Mouse (Mus musculus): ENCODE results near the gene Zfp286. TPM values are rescaled to one million over a fixed set of nuclear protein-coding genes. Genes with fewer than 3 reads are reported as not detected.

Gene Zfp286
- polyA plus RNA-seq, 1 experiment, result 3.6 TPM

DNA sequence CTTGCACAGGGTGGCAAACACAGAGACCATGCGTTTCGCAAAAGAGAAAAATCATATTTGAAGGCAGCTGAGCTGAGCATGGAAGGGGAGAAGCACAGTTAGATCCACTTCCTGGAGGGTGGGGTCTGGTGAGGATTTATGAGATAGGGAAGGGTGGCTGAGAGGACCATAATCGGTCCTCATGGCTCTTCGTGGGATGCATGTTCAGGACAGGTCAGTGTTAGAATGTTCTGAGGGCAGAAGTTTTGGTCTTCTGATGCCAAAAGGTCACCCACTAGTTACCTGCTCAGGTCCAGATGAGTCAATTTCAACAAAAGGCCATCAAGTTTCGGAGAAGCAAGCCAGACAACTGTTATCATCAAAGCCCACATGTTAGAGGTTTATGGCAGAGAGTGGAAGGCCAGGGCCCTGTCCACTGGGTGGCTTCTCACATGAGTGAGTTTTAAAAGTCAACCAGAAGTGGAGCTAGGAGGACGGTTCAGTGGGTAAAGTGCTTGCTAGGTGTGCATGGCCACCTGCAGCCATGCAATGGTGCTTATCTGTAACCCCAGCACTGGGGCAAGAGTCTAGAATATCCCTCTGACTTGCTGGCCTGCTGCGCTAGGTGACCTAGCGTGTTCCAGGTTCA is 29.9 kb upstream of the Zfp286 start:
- no peak for TF ChIP-seq EP300 (IDR thresholded peaks at IDR 0.05; ENCODE audit: insufficient read depth, low read depth, low read length)
- no peak for TF ChIP-seq POLR2A (IDR thresholded peaks at IDR 0.05; ENCODE audit: insufficient read depth, low read length)
- no peak overlapping the region for H3K4me3 ChIP-seq (ENCODE audit: low read depth, low read length)
- H3K27ac ChIP-seq (ENCODE audit: insufficient read depth, low read length), result no peak overlapping the region
- H3K4me1 ChIP-seq (ENCODE audit: control insufficient read depth, insufficient read depth, low read length), result no peaks in the 10 kb centered on the region
- no peaks in the 10 kb centered on the region for H3K36me3 ChIP-seq (ENCODE audit: control insufficient read depth, insufficient read depth, low read length, poor library complexity, severe bottlenecking)
- no peak overlapping the region for H3K9ac ChIP-seq (ENCODE audit: low read depth, poor library complexity, severe bottlenecking)
- no peaks in the 10 kb centered on the region for H3K27me3 ChIP-seq (ENCODE audit: control insufficient read depth, insufficient read depth, low read length, poor library complexity, severe bottlenecking)
- no peaks in the 10 kb centered on the region for H3K9me3 ChIP-seq (replicated peaks; ENCODE audit: control insufficient read depth, insufficient read depth, low read length, poor library complexity, severe bottlenecking)

DNA sequence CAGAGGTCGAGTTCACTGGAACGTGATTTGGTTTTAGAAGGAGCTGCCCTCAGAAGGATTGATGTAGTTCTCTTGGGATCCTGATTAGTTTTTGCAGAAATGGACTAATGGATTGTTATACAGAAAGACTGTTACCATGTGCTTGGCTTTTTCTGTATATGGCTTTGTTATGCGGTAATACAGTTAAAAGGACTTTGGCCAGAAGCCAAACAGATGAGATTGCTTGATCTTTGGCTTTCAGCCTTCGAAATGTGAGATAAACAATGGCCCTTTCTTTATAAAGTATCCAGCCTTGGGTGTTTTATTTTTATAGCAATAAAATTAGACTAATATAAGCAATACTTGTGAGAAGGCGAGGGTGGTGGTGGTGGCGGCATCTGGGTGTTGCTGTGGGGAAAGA is 27.3 kb upstream of the Zfp286 start:
- Histone ChIP-seq H3K27ac (ENCODE audit: insufficient read depth, low read length) (no peak overlapping the region), H3K4me1 (ENCODE audit: control insufficient read depth, insufficient read depth, low read length) (no peaks in the 10 kb centered on the region), H3K4me3 (ENCODE audit: low read depth, low read length) (no peak overlapping the region), H3K9ac (ENCODE audit: low read depth, poor library complexity, severe bottlenecking) (no peak overlapping the region), H3K9me3 (replicated peaks; ENCODE audit: control insufficient read depth, insufficient read depth, low read length, poor library complexity, severe bottlenecking) (no peaks in the 10 kb centered on the region), H3K27me3 (ENCODE audit: control insufficient read depth, insufficient read depth, low read length, poor library complexity, severe bottlenecking) (no peaks in the 10 kb centered on the region; the same call in 1 of the 2 replicates), H3K36me3 (ENCODE audit: control insufficient read depth, insufficient read depth, low read length, poor library complexity, severe bottlenecking) (no peaks in the 10 kb centered on the region)
- TF ChIP-seq CTCF (IDR thresholded peaks at IDR 0.05; ENCODE audit: low read depth, low read length) (no peak), EP300 (IDR thresholded peaks at IDR 0.05; ENCODE audit: insufficient read depth, low read depth, low read length) (no peak), POLR2A (IDR thresholded peaks at IDR 0.05; ENCODE audit: insufficient read depth, low read length) (no peak)

DNA sequence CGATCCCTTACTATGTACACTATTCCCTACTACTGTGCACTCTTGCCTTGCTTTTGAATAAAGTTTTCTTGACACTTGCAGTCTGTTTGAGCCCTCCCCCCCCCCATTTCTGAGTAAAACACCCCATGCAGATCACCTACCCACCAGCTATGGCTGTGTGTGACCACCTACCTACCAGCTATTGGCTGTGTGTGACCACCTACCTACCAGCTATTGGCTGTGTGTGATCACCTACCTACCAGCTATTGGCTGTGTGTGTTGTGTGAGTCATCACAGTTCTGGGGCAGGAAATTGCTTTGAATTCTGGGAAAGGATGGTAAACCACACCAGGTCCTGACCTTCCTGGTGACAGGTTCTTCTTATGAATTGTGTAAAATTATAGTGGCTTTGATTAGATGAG is 26.2 kb upstream of the Zfp286 start:
- H3K4me1 ChIP-seq (ENCODE audit: control insufficient read depth, insufficient read depth, low read length), result no peaks in the 10 kb centered on the region
- no peaks in the 10 kb centered on the region for H3K36me3 ChIP-seq (ENCODE audit: control insufficient read depth, insufficient read depth, low read length, poor library complexity, severe bottlenecking)
- TF ChIP-seq EP300 (IDR thresholded peaks at IDR 0.05; ENCODE audit: insufficient read depth, low read depth, low read length) (no peak), CTCF (IDR thresholded peaks at IDR 0.05; ENCODE audit: low read depth, low read length) (no peak), POLR2A (IDR thresholded peaks at IDR 0.05; ENCODE audit: insufficient read depth, low read length) (no peak)
- no peak overlapping the region for H3K9ac ChIP-seq (ENCODE audit: low read depth, poor library complexity, severe bottlenecking)
- H3K4me3 ChIP-seq (ENCODE audit: low read depth, low read length), result no peak overlapping the region
- no peaks in the 10 kb centered on the region; the same call in 1 of the 2 replicates for H3K27me3 ChIP-seq (ENCODE audit: control insufficient read depth, insufficient read depth, low read length, poor library complexity, severe bottlenecking)
- no peaks in the 10 kb centered on the region for H3K9me3 ChIP-seq (replicated peaks; ENCODE audit: control insufficient read depth, insufficient read depth, low read length, poor library complexity, severe bottlenecking)
- no peak overlapping the region for H3K27ac ChIP-seq (ENCODE audit: insufficient read depth, low read length)

DNA sequence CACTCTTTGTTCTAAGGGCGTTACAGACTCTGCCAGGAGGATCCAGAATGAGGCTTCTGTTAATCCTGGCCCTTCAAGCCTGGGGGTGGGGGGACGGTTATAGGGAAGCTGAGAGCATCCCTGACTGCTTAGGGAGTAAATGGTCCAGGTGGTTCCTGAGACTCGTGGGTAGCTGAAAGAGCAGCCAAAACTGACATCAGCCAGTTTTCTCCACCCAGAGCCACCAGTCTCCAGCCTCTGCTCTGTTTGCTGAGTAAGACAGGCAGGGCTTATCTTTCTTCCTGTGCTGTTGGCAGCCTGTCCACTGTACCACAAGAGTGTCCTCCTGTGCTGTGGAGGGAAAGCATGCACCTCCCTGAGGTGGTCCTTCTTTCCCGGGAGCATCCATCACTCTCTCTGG is 25.4 kb upstream of the Zfp286 start:
- H3K4me3 ChIP-seq (ENCODE audit: low read depth, low read length), result no peak overlapping the region
- H3K27ac ChIP-seq (ENCODE audit: insufficient read depth, low read length), result no peak overlapping the region
- no peaks in the 10 kb centered on the region for H3K4me1 ChIP-seq (ENCODE audit: control insufficient read depth, insufficient read depth, low read length)
- no peaks in the 10 kb centered on the region for H3K9me3 ChIP-seq (replicated peaks; ENCODE audit: control insufficient read depth, insufficient read depth, low read length, poor library complexity, severe bottlenecking)
- no peak for TF ChIP-seq CTCF (IDR thresholded peaks at IDR 0.05; ENCODE audit: low read depth, low read length)
- no peak for TF ChIP-seq POLR2A (IDR thresholded peaks at IDR 0.05; ENCODE audit: insufficient read depth, low read length)
- TF ChIP-seq EP300 (IDR thresholded peaks at IDR 0.05; ENCODE audit: insufficient read depth, low read depth, low read length), result no peak
- no peaks in the 10 kb centered on the region for H3K36me3 ChIP-seq (ENCODE audit: control insufficient read depth, insufficient read depth, low read length, poor library complexity, severe bottlenecking)
- H3K9ac ChIP-seq (ENCODE audit: low read depth, poor library complexity, severe bottlenecking), result no peak overlapping the region
- no peaks in the 10 kb centered on the region; the same call in 1 of the 2 replicates for H3K27me3 ChIP-seq (ENCODE audit: control insufficient read depth, insufficient read depth, low read length, poor library complexity, severe bottlenecking)

DNA sequence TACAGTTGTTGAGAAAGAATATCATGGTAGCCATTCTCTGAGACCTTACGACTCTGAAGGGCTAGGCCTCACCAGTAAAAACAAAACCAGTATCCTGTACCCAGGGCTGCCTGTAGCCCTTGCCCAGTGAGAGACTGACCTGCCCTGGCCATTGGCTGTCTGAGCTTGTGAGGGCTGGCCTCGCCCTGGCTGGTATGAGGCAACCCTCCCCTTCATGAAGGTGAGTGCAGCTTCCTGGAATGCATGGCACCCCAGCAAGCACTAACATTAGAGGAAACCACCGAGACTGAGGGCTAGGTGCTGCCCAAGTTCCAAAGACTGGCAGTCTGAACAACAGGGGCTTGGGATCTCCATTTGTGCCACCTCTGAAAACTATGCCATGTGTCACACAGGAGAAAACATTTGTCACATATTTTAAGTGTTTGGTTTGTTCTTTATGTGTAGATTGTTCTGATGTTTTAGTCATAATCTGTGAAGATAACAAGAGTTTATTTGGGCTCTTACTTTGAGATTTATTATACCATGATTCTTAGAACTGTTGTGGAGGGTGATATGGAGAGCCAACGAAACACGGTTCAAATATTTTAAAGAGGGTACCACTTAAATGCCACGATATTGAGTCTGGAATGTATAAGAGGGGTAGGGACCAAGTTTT is 24.8 kb upstream of the Zfp286 start:
- Histone ChIP-seq H3K4me3 (ENCODE audit: low read depth, low read length) (no peak overlapping the region), H3K9ac (ENCODE audit: low read depth, poor library complexity, severe bottlenecking) (no peak overlapping the region), H3K36me3 (ENCODE audit: control insufficient read depth, insufficient read depth, low read length, poor library complexity, severe bottlenecking) (no peaks in the 10 kb centered on the region), H3K4me1 (ENCODE audit: control insufficient read depth, insufficient read depth, low read length) (no peaks in the 10 kb centered on the region), H3K9me3 (replicated peaks; ENCODE audit: control insufficient read depth, insufficient read depth, low read length, poor library complexity, severe bottlenecking) (no peaks in the 10 kb centered on the region), H3K27ac (ENCODE audit: insufficient read depth, low read length) (no peak overlapping the region), H3K27me3 (ENCODE audit: control insufficient read depth, insufficient read depth, low read length, poor library complexity, severe bottlenecking) (no peaks in the 10 kb centered on the region; the same call in 1 of the 2 replicates)
- TF ChIP-seq POLR2A (IDR thresholded peaks at IDR 0.05; ENCODE audit: insufficient read depth, low read length), result no peak
- no peak for TF ChIP-seq CTCF (IDR thresholded peaks at IDR 0.05; ENCODE audit: low read depth, low read length)
- no peak for TF ChIP-seq EP300 (IDR thresholded peaks at IDR 0.05; ENCODE audit: insufficient read depth, low read depth, low read length)

DNA sequence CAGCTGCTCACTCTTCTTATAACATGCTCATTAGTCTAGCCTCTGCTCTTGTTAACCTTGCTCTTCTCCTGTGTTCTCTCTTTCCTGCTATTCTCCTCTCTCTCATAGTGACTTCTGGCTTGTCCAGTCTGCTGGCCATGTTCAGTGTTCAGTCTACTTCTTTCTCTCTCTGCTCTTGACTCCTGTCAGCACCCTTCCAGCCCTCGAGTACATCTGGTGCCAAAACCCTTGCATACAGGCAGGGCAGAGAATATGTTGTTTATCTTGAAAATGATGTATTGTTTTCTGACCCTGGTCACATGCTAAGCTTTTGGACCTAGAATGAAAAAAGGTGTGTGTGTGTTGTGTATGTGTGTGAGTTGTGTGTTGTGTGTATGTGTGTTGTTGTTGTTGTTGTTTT is 24.2 kb upstream of the Zfp286 start:
- Histone ChIP-seq H3K4me3 (ENCODE audit: low read depth, low read length) (no peak overlapping the region), H3K4me1 (ENCODE audit: control insufficient read depth, insufficient read depth, low read length) (no peaks in the 10 kb centered on the region), H3K9me3 (replicated peaks; ENCODE audit: control insufficient read depth, insufficient read depth, low read length, poor library complexity, severe bottlenecking) (no peaks in the 10 kb centered on the region), H3K27ac (ENCODE audit: insufficient read depth, low read length) (no peak overlapping the region), H3K27me3 (ENCODE audit: control insufficient read depth, insufficient read depth, low read length, poor library complexity, severe bottlenecking) (no peaks in the 10 kb centered on the region; the same call in 1 of the 2 replicates), H3K36me3 (ENCODE audit: control insufficient read depth, insufficient read depth, low read length, poor library complexity, severe bottlenecking) (no peaks in the 10 kb centered on the region), H3K9ac (ENCODE audit: low read depth, poor library complexity, severe bottlenecking) (no peak overlapping the region)
- TF ChIP-seq EP300 (IDR thresholded peaks at IDR 0.05; ENCODE audit: insufficient read depth, low read depth, low read length), result no peak
- no peak for TF ChIP-seq CTCF (IDR thresholded peaks at IDR 0.05; ENCODE audit: low read depth, low read length)
- TF ChIP-seq POLR2A (IDR thresholded peaks at IDR 0.05; ENCODE audit: insufficient read depth, low read length), result no peak
